Mouse (Mus musculus): Measurements from ENCODE around the gene Phrf1. TPM values are rescaled to one million over a fixed set of nuclear protein-coding genes. Genes with fewer than 3 reads are reported as not detected.

Phrf1 gene
- polyA plus RNA-seq, 1 experiment from 2014 or later: 32.6 TPM

GRCm38 (mm10) chr7:141261480-141261879 is 32.9 kb downstream of the Phrf1 start:
- Histone ChIP-seq H3K4me1 (replicated peaks) (peaks cover 26% of the 10 kb centered on the region), H3K27me3 (no peaks in the 10 kb centered on the region), H3K9ac (no peak overlapping the region), H3K9me3 (replicated peaks) (no peaks in the 10 kb centered on the region), H3K36me3 (peaks cover 81% of the 10 kb centered on the region), H3K27ac (no peak overlapping the region), H3K4me2 (no peak overlapping the region), H3K4me3 (replicated peaks) (no peak overlapping the region)
- ATAC-seq (ENCODE audit: low read depth) (no peak), DNase-seq (no peak)
- 80% methylated on average over 3 of the region's 3 CpGs for WGBS (ENCODE audit: insufficient replicate concordance)

GRCm38 (mm10) chr7:141263640-141264039 is 35.1 kb downstream of the Phrf1 start:
- H3K4me2 ChIP-seq: no peak overlapping the region
- no peak overlapping the region for H3K4me3 ChIP-seq (replicated peaks)

GRCm38 (mm10) chr7:141264041-141264700 is 35.6 kb downstream of the Phrf1 start:
- Histone ChIP-seq H3K36me3 (peaks cover 54% of the 10 kb centered on the region), H3K4me3 (replicated peaks) (no peak overlapping the region; the same call in 1 of the 2 replicates), H3K9ac (peak overlapping the region; percentile 80; the same call in 1 of the 2 replicates), H3K27ac (peak overlapping the region; percentile 29; the same call in 1 of the 2 replicates), H3K27me3 (0 out of 2 replicates have a peak, but pooled peaks cover 8% of the 10 kb centered on the region), H3K9me3 (replicated peaks) (no peaks in the 10 kb centered on the region), H3K4me2 (peak overlapping the region; percentile 88; the same call in 1 of the 2 replicates), H3K4me1 (replicated peaks) (peaks cover 37% of the 10 kb centered on the region)
- WGBS (ENCODE audit: insufficient replicate concordance): 72% methylated on average over 11 of the region's 11 CpGs
- DNase-seq: no peak
- ATAC-seq (ENCODE audit: low read depth): no peak

More at GRCm38 (mm10) chr7:141263640-141264039, 35.1 kb downstream of the Phrf1 start:
- no peak for ATAC-seq (ENCODE audit: low read depth)
- DNase-seq: no peak
- Histone ChIP-seq H3K9ac (no peak overlapping the region), H3K27me3 (0 out of 2 replicates have a peak, but pooled peaks cover 3% of the 10 kb centered on the region), H3K4me1 (replicated peaks) (peaks cover 31% of the 10 kb centered on the region), H3K36me3 (peaks cover 60% of the 10 kb centered on the region), H3K27ac (no peak overlapping the region), H3K9me3 (replicated peaks) (no peaks in the 10 kb centered on the region)
- WGBS (ENCODE audit: insufficient replicate concordance): 88% methylated on average over 13 of the region's 13 CpGs

GRCm38 (mm10) chr7:141264761-141265410 is 36.3 kb downstream of the Phrf1 start:
- ATAC-seq (ENCODE audit: low read depth): peak; percentile 37
- H3K4me1 ChIP-seq (replicated peaks): peaks cover 39% of the 10 kb centered on the region
- WGBS (ENCODE audit: insufficient replicate concordance): 14% methylated on average over 12 of the region's 12 CpGs
- no peaks in the 10 kb centered on the region for H3K9me3 ChIP-seq (replicated peaks)
- peak overlapping the region; percentile 75 for H3K4me3 ChIP-seq (replicated peaks)
- H3K27ac ChIP-seq: peak overlapping the region; percentile 29; the same call in 1 of the 2 replicates
- peak overlapping the region; percentile 88 for H3K4me2 ChIP-seq
- H3K36me3 ChIP-seq: peaks cover 47% of the 10 kb centered on the region
- peak; percentile 43 for DNase-seq
- H3K9ac ChIP-seq: peak overlapping the region; percentile 80
- peaks cover 14% of the 10 kb centered on the region; the same call in 1 of the 2 replicates for H3K27me3 ChIP-seq

DNA sequence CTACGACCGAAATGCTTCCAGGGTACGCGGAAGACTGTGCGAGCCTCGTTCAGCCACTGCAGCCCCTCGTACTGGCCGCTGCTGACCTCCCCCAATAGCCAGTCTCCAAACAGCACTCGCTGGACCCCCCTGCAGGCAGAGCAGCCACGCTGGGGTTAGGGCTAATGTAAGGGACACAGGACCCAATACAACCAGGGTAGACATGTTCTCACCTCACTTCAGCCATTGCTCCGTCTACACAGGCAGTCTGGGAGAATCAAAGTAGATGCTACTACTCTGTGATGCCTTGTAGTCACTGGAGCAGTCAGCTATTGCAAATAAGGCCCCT is 36.8 kb downstream of the Phrf1 start:
- H3K9ac ChIP-seq: peak overlapping the region; percentile 80
- H3K4me3 ChIP-seq (replicated peaks): peak overlapping the region; percentile 75
- H3K4me1 ChIP-seq (replicated peaks): peaks cover 39% of the 10 kb centered on the region
- H3K27me3 ChIP-seq: peaks cover 18% of the 10 kb centered on the region; the same call in 1 of the 2 replicates
- no peaks in the 10 kb centered on the region for H3K9me3 ChIP-seq (replicated peaks)
- H3K4me2 ChIP-seq: peak overlapping the region; percentile 88
- DNase-seq (no peak), ATAC-seq (ENCODE audit: low read depth) (0 out of 2 replicates have a peak, but pooled peaks have one; percentile 7)
- H3K36me3 ChIP-seq: peaks cover 42% of the 10 kb centered on the region
- WGBS (ENCODE audit: insufficient replicate concordance): 35% methylated on average over 11 of the region's 11 CpGs
- peak overlapping the region; percentile 8; the same call in 1 of the 2 replicates for H3K27ac ChIP-seq

DNA sequence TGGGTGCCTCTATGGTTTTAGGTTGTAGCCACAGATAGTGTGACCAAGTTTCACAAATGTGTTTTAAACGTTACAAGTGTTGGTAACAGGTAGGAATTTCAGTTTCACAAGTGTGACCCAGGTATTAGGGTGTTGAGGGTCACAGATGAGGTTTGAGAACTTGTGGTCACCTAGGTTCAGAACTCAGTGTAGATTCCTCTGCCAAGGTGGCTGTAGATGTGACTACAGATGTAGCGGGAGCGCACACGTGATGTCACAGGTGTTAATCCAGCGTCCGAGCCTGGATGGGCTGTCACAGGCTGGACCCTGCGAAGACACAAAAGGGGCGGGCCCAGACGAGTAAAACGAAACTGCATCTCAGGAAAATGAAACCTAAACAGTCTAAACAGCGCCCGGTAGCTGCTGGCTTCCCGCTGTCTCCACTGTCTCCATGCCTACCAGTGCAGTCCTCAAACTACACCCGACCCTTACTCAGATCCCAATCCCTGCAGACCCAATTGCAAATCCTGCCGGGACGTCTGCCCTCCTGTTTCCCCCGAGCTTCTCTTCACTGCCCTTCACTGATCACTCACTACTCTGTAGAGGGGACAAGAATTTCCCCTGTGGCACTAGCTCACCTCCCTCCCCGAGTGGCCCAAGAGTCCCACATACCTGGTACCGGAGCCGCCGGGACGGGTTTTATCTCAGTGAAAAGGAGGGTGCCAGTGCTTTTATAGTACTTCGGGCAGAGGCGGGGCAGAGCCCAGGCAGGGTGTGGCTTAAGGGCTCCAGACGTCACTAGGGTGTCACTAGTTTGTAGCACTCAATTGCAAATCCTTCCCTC is 37.4 kb downstream of the Phrf1 start, which contains the start of gene Irf7:
Irf7 (minus strand) TSS at position 743 of the 823 bp plus-strand sequence.
- peak; percentile 77 for DNase-seq

DNA sequence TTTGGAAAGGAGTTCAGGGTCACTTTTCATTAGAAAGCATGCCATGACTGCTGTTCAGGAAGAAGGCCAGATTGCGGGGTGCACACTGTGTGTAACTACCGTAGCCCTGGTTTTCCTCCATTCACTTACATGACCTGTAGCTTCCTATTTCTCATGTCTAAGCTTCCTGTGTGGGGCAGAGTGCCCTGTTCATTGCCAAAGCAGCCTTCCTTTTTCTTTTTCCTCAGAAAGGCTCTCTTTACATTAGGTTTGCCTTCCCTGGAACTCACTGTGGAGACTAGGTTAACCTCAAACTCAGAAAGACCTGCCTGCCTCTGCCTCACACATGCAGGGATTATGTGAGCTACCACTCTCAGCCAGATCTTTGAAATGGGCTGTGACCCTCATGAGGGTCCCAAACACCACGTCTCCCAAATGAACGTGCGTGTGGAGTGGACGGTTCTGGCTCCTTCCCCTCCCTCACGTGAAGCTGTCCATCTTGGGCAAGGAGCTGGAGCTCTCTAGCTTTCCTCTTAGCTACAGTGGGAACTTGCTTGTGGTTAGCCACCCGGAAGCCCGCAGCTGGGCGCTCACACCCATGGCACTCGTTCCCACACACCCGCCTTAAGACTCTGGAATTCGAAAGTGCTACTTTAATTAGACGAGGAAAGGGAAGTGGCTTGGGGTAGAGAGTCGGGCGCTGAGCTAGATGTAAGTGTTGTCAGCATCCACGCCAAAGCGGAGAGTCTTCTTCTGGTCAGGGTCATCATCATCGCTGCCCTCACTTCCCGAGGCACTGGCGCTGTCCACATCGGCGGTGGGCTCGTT is 40.1 kb downstream of the Phrf1 start:
- peak overlapping the region; percentile 41; the same call in 1 of the 2 replicates for H3K9ac ChIP-seq

More for the DNA sequence above, 37.4 kb downstream of the Phrf1 start, which contains the start of gene Irf7:
- peak within 1 kb of the TSS; percentile 88 for H3K4me2 ChIP-seq
- peak within 1 kb of the TSS; percentile 80 for H3K9ac ChIP-seq
- ATAC-seq (ENCODE audit: low read depth): peak; percentile 80
- H3K9me3 ChIP-seq (replicated peaks): no peaks in the 10 kb centered on the region
- peaks cover 18% of the 10 kb centered on the region; the same call in 1 of the 2 replicates for H3K27me3 ChIP-seq
- peak within 1 kb of the TSS; percentile 66 for H3K27ac ChIP-seq
- peaks cover 39% of the 10 kb centered on the region for H3K4me1 ChIP-seq (replicated peaks)
- 5% methylated on average over 25 of the region's 25 CpGs for WGBS (ENCODE audit: insufficient replicate concordance)
- H3K36me3 ChIP-seq: peaks cover 36% of the 10 kb centered on the region
- peak within 1 kb of the TSS; percentile 75 for H3K4me3 ChIP-seq (replicated peaks)

DNA sequence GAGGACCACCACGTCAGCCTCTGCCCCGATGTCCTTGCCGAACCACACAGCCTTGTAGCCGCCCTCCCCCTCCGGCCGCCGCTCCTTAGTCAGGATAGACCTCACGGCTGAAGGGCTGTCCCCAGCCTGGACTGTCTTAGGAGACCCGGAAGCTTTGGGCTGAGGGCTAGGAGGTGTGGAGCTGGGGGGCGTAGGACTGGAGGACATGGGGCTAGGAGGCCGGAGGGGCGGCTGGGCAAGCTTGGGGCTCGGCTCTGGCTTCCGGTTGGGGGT is 40.6 kb downstream of the Phrf1 start:
- Histone ChIP-seq H3K27ac (no peak overlapping the region), H3K4me2 (peak overlapping the region; percentile 61), H3K36me3 (peaks cover 4% of the 10 kb centered on the region), H3K9me3 (replicated peaks) (no peaks in the 10 kb centered on the region), H3K27me3 (peaks cover 18% of the 10 kb centered on the region; the same call in 1 of the 2 replicates), H3K4me1 (replicated peaks) (peaks cover 34% of the 10 kb centered on the region), H3K9ac (peak overlapping the region; percentile 41; the same call in 1 of the 2 replicates), H3K4me3 (replicated peaks) (peak overlapping the region; percentile 19; the same call in 1 of the 2 replicates)
- 39% methylated on average over 14 of the region's 14 CpGs for WGBS (ENCODE audit: insufficient replicate concordance)
- ATAC-seq (ENCODE audit: low read depth) (no peak), DNase-seq (no peak)

More for the DNA sequence above, 40.1 kb downstream of the Phrf1 start:
- Histone ChIP-seq H3K4me2 (peak overlapping the region; percentile 61), H3K4me3 (replicated peaks) (peak overlapping the region; percentile 19; the same call in 1 of the 2 replicates), H3K4me1 (replicated peaks) (peaks cover 39% of the 10 kb centered on the region), H3K27ac (no peak overlapping the region; the same call in 1 of the 2 replicates), H3K27me3 (peaks cover 18% of the 10 kb centered on the region; the same call in 1 of the 2 replicates), H3K36me3 (peaks cover 9% of the 10 kb centered on the region), H3K9me3 (replicated peaks) (no peaks in the 10 kb centered on the region)
- ATAC-seq (ENCODE audit: low read depth) (no peak), DNase-seq (no peak)
- WGBS (ENCODE audit: insufficient replicate concordance): 21% methylated on average over 24 of the region's 24 CpGs

- Histone ChIP-seq H3K9ac (no peak overlapping the region), H3K36me3 (no peaks in the 10 kb centered on the region), H3K9me3 (replicated peaks) (no peaks in the 10 kb centered on the region), H3K27me3 (peaks cover 18% of the 10 kb centered on the region; the same call in 1 of the 2 replicates), H3K27ac (no peak overlapping the region), H3K4me3 (replicated peaks) (no peak overlapping the region), H3K4me1 (replicated peaks) (peaks cover 20% of the 10 kb centered on the region), H3K4me2 (no peak overlapping the region)
- DNase-seq: no peak
- WGBS (ENCODE audit: insufficient replicate concordance): 73% methylated on average over 3 of the region's 3 CpGs
- no peak for ATAC-seq (ENCODE audit: low read depth)
Observed at GRCm38 (mm10) chr7:141270631-141271030, 42.0 kb downstream of the Phrf1 start.

GRCm38 (mm10) chr7:141275356-141275755 is 46.8 kb downstream of the Phrf1 start:
- DNase-seq (no peak), ATAC-seq (ENCODE audit: low read depth) (no peak)
- H3K4me3 ChIP-seq (replicated peaks): no peak overlapping the region
- H3K4me2 ChIP-seq: no peak overlapping the region
- no peaks in the 10 kb centered on the region for H3K9me3 ChIP-seq (replicated peaks)
- H3K36me3 ChIP-seq: no peaks in the 10 kb centered on the region
- peaks cover 27% of the 10 kb centered on the region for H3K27me3 ChIP-seq
- H3K4me1 ChIP-seq (replicated peaks): peaks cover 16% of the 10 kb centered on the region
- no peak overlapping the region for H3K9ac ChIP-seq
- 75% methylated on average over 9 of the region's 9 CpGs for WGBS (ENCODE audit: insufficient replicate concordance)
- no peak overlapping the region for H3K27ac ChIP-seq
